Mouse (Mus musculus): Measurements from ENCODE around the gene Gm11027. TPM values are rescaled to one million over a fixed set of nuclear protein-coding genes. Genes with fewer than 3 reads are reported as not detected.
"Not testable (repeated sequence)": the region's sequence is repeated elsewhere in the genome, so short reads cannot be mapped to it uniquely, and the experiment has no call there.

Gm11027 gene
- not detected in 2 replicates for polyA plus RNA-seq (2012)

DNA sequence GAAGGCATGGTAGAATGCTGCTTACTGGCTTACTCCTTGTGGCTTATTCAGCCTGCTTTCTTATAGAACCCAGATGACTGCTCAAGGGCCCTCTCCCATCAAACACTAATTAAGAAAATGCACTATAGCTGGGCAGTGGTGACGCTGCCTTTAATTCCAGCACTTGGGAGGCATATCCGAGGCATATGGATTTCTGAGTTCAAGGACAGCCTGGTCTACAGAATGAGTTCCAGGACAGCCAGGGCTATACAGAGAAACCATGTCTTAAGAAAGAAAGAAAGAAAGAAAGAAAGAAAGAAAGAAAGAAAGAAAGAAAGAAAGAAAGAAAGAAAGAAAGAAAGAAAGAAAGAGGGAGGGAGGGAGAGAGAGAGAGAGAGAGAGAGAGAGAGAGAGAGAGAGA lies at the start of gene Gm11027:
Gm11027 (plus strand) TSS at position 301 of the 400 bp plus-strand sequence.
- not testable (repeated sequence) for TF ChIP-seq GATA1 (IDR thresholded peaks at IDR 0.05; ENCODE audit: low read length)

DNA sequence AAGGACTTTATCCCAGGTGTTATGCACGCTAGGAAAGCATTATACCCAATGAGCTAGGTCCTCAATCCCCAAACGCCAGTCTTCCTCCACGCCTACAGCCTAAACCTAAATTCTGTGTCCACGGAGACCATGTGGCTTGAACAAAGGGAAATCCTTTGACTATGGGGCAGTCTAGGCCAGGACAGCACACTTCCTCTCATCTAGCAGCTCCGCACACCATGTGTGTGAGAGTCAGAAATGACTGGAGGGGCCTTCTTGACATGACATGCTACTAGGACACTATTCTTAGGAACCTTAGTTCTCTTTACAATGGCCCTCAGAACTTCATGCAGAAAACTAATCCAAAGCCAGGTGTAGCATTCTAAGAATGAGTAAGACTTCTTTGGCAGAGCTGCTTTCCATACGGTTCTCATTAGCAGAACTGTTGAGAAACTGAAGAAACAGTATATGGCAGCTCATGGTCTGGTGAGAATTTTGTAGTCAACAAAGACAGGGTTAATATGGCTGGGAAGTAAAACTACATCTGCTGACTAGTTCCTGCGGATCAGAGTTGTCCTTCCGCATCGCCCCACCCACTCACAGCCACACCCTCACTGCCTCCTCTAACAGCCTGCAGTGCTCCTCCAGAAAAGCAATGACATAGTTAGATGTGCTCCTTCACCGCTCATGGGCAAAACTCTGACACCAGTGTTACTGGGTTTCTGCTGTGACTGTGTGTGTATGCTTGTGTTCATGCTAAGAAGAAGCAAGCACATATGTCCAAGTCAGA lies 48.7 kb upstream of the Gm11027 start:
- no peak for TF ChIP-seq GATA1 (IDR thresholded peaks at IDR 0.05; ENCODE audit: low read length)

DNA sequence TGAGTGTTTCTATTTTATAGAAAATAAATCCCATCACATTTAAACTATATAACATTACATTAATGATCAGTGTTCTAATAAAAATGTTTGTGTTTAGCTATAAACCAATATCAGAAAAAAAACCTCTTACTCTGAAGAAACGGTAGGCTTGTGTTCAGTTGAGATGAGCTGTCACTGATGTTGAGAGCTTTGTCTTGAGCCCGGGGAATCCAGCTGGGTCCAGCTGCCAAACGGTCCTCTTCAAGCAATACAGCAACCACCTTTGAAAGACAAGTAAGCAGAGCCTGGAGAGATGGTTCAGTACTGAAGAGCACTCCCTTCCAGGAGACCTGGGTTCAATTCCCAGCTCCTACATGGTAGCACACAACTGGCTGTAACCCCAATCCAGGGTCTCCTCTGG lies 45.7 kb upstream of the Gm11027 start:
- no peak for TF ChIP-seq GATA1 (IDR thresholded peaks at IDR 0.05; ENCODE audit: low read length)

DNA sequence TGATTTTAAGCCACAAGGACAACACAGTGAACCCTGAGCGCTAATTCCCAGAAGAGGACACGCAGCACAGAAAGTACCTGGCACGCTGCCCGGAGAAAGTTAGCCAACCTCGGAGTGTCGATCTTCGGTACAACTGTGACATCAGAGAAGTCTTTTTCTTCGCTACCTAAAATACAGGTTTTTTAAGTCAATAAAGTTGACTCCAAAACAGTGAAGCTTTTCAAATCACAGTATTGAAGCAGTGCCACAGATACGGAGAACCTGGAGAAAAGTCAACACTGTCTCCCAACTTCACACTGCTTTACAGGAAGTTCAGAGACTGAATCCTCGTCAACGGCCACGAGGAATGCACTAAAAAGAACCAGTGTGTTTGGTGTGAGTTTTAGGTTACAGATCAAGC lies 43.6 kb upstream of the Gm11027 start:
- no peak for TF ChIP-seq GATA1 (IDR thresholded peaks at IDR 0.05; ENCODE audit: low read length)

DNA sequence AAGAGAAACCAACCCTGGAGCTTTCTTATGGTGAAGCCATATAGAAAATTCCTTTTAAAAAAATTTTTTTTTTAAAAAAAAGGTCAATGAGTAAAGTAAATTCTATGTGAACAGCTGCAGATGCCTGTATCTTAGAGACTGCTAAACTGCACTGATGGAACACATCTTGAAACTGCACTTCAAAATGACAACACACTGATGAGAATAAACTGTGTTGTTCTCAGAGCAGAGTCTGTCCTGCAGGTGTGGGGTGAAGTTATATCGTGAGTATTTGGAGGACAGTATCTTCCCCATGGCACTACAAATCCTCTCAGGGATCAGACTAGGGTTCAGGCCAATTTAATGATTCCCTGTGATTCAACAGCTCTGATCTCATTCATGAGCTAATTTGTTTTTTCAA lies 43.1 kb upstream of the Gm11027 start:
- no peak for TF ChIP-seq GATA1 (IDR thresholded peaks at IDR 0.05; ENCODE audit: low read length)

DNA sequence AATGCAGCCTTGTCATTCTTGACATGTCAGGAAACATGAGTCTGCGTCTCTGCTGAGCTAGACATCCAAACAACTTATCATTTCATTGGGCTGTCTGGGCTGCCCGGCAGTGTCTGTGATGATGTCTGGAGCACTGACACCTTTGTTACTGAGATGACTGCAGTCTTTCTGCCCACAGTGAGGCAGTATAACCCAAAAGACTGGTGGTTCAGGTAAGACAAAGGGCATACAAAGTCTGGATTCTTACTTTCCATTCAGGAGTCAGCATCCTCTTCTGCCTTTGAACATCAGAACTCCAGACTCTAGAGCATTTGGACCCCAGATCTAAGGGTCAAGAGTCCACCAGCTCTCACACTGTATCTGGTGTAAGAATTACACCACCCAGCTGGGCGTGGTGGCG lies 39.8 kb upstream of the Gm11027 start:
- no peak for TF ChIP-seq GATA1 (IDR thresholded peaks at IDR 0.05; ENCODE audit: low read length)

DNA sequence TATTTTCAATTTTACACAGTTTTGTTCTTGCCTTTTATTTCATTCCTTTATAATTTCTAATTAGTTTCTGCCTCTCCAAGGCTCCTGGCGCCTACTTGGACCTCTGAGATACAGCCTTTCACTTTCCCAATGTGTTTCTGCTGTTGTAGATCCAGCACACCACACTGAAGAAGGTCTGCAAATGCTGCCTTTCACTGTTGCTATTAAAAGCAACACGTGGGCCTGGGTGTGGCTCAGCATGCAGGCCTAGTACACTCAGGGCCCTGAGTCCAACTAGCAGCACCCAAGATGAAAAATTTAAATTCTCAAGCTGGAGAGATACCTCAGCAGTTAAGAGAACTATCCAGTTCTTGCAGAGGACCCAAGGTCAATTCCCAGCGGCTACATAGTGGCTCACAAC lies 38.5 kb upstream of the Gm11027 start:
- no peak for TF ChIP-seq GATA1 (IDR thresholded peaks at IDR 0.05; ENCODE audit: low read length)

DNA sequence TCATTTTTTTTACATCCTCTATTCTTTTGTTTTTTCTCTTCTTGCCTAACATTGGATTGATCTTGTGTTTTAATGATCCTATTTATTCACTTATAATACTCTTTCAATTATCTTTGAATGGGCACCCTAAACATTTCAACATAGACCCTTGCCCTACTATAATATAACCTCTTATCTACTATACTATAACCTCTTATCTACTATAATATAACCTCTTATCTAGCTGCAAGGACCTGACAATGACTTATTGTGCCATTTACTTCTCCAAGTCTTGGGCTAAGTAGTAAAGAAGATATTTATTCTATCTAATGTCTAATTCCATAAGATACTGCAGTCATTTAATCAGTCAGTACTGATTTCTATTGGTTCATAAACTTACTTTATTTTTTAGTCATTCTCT lies 36.8 kb upstream of the Gm11027 start:
- no peak for TF ChIP-seq GATA1 (IDR thresholded peaks at IDR 0.05; ENCODE audit: low read length)

DNA sequence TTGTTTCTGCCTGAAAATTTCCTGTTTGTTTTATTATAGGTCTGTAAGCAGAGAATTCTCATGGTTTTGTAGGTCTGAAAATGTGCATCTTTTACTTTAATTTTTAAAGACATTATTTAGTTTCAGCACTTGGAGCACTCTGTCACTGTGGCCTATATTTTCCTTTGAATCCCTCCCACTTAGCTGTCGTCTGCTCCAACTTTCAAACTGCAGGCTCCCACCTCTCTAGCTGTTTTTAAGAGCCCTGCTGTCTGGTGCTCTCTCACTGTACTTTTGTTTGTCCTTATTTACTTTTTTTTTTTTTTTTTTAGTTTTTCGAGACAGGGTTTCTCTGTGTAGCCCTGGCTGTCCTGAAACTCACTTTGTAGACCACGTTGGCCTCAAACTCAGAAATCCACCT lies 36.4 kb upstream of the Gm11027 start:
- TF ChIP-seq GATA1 (IDR thresholded peaks at IDR 0.05; ENCODE audit: low read length), result no peak

DNA sequence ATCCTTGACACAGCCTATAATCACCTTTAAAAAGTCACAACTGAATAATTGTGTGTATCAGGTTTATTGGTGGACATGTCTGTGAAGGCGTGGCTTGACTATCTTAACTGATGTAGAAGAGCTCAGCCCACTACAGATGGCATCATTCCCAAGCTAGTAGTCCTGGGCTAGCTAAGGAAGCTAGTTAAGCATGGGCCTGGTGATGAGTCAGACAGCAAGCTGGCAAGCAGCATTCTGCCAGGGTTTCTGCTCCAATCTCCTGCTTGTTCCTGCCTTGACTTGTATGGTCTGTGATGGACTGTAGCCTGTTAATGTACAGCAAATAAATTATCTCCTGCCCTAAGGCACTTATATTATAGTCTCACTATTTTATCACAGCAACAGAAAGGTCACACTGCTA lies 30.6 kb upstream of the Gm11027 start:
- no peak for TF ChIP-seq GATA1 (IDR thresholded peaks at IDR 0.05; ENCODE audit: low read length)

DNA sequence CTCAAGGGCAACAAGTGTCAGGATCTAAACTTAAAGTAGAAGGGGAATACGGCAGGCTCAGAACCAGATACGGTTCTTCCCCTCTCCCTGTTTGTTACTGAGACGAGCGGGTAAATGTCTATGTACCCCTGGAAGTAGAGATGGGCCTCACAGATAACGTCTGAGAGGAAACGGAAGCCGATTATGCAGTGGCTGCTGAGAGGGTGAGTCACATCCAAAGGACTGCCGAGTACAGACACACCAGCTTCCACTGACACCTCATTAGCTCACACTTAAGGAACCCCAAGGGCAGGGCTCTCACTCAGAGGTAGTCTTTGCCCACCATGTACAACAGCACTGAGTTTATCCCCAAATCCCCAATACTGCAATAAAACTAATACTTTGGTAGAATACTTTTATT lies 20.5 kb upstream of the Gm11027 start:
- TF ChIP-seq GATA1 (IDR thresholded peaks at IDR 0.05; ENCODE audit: low read length), result peak; percentile 48

DNA sequence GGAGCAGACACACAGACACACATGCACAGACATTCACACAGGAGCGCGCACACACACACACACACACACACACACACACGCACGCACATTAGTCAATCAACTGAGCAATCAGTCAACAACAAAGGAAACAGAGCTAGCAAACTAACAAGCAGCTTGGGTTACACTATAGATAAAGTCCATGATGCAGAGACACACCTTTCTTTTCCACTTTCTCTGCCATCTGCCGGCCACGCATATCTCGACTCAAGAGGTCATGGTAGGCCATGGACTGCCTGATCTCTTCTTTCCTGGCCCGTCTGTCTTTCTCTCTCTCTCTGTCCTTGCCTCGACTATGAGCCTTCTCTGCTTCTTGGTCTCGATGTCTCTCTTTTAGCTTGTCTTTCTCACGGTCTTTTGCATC lies 19.6 kb upstream of the Gm11027 start:
- TF ChIP-seq GATA1 (IDR thresholded peaks at IDR 0.05; ENCODE audit: low read length), result no peak

DNA sequence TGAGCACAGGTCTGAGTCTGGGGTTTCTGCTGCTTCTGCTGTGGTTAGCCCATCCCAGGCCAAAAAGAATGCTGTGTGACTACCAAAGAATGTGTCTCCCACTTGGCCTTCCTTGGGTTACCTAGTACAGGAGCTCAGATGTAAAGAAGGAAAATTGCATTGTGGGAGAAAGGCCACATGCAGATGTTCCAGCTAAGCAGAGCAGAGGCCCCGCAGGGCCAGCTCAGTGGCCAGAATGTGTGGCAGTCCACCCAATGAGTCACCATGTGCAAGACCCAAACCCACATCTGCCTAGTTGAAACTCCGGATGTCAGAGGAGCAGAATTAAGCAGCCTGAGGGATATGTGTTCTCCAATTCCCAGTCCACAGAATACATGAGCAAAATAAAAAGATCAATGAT lies 16.9 kb upstream of the Gm11027 start:
- no peak for TF ChIP-seq GATA1 (IDR thresholded peaks at IDR 0.05; ENCODE audit: low read length)

DNA sequence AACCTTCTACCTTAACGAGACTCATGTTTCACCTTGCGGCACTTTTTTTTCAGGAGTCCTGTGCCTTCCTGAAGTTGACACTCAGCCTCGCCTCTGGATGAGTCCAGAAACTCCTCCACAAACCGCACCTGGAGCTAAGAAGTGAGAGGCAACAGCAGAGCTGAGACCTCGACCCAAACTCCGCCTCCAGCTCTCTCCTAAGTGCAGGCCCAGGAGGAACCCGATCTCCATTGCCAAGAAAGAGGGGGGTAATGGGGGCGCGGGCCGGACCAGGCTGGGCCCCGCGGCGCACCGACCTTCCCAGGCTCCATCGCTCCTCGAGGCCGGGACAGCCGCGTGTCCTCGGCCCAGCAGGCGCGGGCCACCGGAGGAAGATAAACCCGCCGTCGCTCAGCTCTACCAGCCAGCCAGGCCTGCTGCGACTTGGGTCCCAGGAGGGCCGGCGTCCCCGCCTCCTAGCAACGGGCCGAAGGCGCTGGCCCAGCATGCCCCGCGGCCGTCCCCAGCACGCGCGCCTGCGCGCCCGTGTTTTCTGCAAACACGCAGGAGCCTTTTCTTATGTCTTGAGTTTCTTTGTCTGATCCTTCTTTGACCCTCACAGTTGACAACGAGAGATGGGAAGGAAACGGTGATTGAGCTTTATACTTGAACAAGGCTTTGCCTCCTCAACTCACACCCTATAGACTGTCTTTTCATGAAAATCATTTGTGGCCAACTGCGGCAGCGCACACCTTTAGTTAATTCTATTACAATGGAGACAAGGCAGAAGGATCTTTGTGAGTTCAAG lies 12.4 kb upstream of the Gm11027 start, which contains the start of gene Wdr60:
Wdr60 (minus strand) TSS at position 468 of the 787 bp plus-strand sequence.
- no peak for TF ChIP-seq GATA1 (IDR thresholded peaks at IDR 0.05; ENCODE audit: low read length)

DNA sequence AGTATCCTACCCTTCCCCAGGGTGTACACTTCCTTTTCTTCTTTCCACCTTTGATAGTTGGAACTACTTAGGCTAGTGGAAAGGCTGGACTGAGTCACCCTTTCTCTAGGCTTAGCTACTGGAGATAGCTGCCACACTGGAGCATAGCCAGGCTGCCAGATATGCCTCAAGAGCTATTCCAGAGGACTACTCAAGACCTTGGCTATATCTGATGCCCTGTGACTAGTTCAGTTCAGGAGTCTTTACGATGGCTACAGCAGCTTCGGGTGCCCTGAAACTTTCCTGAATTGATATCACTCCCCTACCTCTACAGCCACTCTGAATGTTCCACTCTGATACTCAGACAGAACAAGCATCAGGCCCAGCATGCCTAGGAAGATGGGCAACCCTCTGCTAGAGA lies 10.4 kb upstream of the Gm11027 start:
- TF ChIP-seq GATA1 (IDR thresholded peaks at IDR 0.05; ENCODE audit: low read length), result no peak

DNA sequence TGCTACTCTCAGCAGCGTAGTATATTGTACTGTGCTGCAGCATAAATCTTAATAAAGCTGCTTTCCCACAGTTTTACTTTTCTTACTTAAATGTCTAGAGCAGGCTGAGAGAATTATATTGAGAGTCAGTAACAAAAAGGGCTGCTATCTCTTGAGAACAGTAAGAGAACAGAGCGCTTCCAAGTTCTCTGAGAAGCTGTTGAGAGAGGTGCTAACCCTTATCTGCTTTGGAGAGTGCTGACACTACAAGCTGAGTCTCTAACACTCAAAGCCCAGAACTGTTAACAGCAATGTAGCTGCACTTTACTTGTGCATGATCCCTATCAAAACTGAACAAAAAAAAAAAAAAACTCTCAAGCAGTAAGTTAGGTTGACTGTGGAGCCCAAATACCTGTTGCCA lies 9.9 kb upstream of the Gm11027 start:
- no peak for TF ChIP-seq GATA1 (IDR thresholded peaks at IDR 0.05; ENCODE audit: low read length)

DNA sequence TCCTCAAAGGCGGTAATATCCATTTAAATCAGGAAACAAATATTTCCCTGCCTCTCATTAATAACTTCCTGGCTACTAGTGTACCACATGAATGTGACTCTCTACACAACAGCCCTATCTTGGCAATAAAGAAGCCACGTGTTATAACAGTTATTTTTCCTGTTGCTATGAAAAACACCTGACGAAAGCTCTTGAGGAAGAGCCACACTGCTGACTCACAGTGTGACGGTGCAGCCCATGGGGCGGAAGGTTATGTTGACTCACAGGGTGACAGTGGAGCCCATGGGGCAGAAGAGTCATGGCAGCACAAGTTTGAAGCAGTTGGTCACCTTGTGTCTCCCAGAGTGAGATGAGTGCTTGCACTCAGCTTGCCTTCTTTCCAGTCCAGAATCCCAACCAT lies 5.7 kb upstream of the Gm11027 start:
- no peak for TF ChIP-seq GATA1 (IDR thresholded peaks at IDR 0.05; ENCODE audit: low read length)

Measured in G1E-ER4 (cell line).